Mouse (Mus musculus): ENCODE data around the gene Olfr1432.
"Not testable (repeated sequence)": the region's sequence is repeated elsewhere in the genome, so short reads cannot be mapped to it uniquely, and the experiment has no call there.

The Olfr1432 gene

GRCm38 (mm10) chr19:12232496-12232895 is at the start of gene Olfr1432:
TSS of gene Olfr1432 (minus strand) at chr19:12232596.
- DNase-seq (ENCODE audit: low read depth in 1 of 2, low spot score in 2 of 2) = not testable (repeated sequence)

GRCm38 (mm10) chr19:12279554-12279953 is 47.2 kb upstream of the Olfr1432 start, which contains the start of gene Olfr1434:
TSS of gene Olfr1434 (plus strand) at chr19:12279854.
- DNase-seq (ENCODE audit: low read depth in 1 of 2, low spot score in 2 of 2) = no peak

- DNase-seq (ENCODE audit: low read depth in 1 of 2, low spot score in 2 of 2) = no peak
Observed at GRCm38 (mm10) chr19:12260732-12261131, 28.3 kb upstream of the Olfr1432 start, which contains the start of gene Olfr235. TSS of gene Olfr235 (plus strand) at chr19:12261032.

GRCm38 (mm10) chr19:12241559-12241958 is 9.2 kb upstream of the Olfr1432 start, which contains the start of gene Olfr262:
TSS of gene Olfr262 (minus strand) at chr19:12241659.
- DNase-seq (ENCODE audit: low read depth in 1 of 2, low spot score in 2 of 2) = no peak

DNA sequence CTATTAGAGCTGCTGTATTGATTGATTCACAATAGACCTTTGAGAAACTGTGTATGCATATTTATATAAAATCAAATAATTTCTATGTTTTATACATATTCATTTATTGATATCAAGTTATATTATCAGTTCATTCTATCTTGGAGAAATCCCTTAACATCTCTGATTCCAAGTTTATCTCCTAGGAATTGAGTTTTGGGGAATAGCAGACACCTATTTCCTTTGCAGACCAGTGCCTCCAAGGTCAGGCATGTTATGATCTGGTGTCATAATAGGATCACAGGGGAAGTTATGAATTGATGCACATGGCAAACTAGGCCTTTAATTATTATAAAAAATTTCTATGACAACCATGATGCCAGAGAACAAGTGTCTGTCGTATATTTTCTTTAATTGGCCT is 32.1 kb downstream of the Olfr1432 start, which contains the start of gene Olfr1431:
Olfr1431 (plus strand) TSS at position 301 of the 400 bp plus-strand sequence.
- DNase-seq (ENCODE audit: low read depth in 1 of 2, low spot score in 2 of 2) = no peak

GRCm38 (mm10) chr19:12199076-12199475 is 33.3 kb downstream of the Olfr1432 start:
- not testable (repeated sequence) for DNase-seq (ENCODE audit: low read depth in 1 of 2, low spot score in 2 of 2)
